Mouse (Mus musculus) left cerebral cortex, postnatal 10 days (tissue): Measurements from ENCODE around the gene Itga6. TPM values are rescaled to one million over a fixed set of nuclear protein-coding genes. Genes with fewer than 3 reads are reported as not detected.

Experiments
- DNase-seq, 2 experiments: peaks; one replicate each; pipeline ENCODE4 v3.0.0; 2021 to 2022; ENCODE audit warnings: low spot score in 2 of 2, mixed read lengths in 1 of 2; ENCODE audit errors: extremely low spot score in 1 of 2
- intact Hi-C: fragments of 180-260 bp; cut with DNase I; formaldehyde crosslinking; loops from one replicate; pipeline ENCODE4 v1.15.1; 2025
- total RNA-seq, 2 experiments: library from RNA; stranded (reverse); gene quantifications; 2 replicates each; pipeline ENCODE4 v1.2.3; 2021

Itga6 gene
- total RNA-seq, 2 experiments from 2014 or later = 23.2 to 29.1 TPM

- no peak for DNase-seq
- intact Hi-C loops = no loop called here
Measured at GRCm38 (mm10) chr2:71868256-71868655, 122.8 kb downstream of the Itga6 start.

DNA sequence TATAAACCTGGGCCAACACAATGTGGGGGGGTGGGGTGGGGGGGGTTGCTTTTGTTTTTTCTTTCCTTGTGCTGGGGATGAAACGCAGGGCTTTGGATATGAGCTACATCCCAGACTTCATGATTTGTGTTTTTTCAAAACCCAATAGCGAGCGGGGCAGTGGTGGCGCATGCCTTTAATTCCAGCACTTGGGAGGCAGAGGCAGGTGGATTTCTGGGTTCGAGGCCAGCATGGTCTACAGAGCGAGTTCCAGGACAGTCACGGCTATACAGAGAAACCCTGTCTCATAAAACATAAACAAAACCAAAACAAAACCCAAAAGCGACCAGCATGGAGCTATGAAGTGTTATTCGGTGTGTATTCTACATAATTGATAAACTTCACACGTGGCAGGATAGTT, 126.7 kb downstream of the Itga6 start:
- intact Hi-C loops = no loop called here

DNA sequence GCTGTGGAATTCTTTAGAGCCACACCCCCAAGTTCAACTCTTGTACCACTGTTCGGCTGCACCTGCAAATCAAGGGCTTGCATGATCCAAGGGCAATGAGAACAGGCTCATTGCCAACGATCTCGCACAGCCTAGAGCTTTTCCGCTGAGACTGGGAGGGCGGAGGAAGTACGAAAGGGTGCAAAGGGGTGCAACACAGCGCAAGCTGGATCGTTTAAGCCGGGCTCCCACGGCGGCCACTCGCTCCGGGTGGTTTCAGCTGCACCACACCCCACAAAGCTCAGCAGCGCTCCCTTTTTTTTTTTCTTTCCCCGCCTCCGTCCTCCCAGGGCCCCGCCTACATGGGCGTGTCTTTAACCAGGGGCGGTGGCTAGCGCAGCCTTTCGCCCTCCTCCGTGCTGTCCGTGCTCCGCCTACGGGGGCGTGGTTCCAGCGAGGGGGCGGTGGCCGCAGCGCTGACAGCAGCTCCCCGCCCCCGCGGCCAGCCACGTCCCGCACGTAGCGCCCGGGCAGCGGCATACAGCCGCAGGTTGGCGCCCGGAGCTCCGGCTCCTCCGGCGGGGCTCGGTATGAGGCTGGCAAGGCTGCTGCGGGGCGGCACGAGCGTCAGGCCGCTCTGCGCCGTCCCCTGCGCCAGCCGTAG, 127.5 kb downstream of the Itga6 start, which contains the start of gene Pdk1:
Gene Pdk1 (plus strand): TSS at position 424 of the 643 bp plus-strand sequence.
- intact Hi-C loops = no loop called here
- DNase-seq = peak; percentile 93 to 99

More for the DNA sequence above, 126.7 kb downstream of the Itga6 start:
- no peak for DNase-seq

DNA sequence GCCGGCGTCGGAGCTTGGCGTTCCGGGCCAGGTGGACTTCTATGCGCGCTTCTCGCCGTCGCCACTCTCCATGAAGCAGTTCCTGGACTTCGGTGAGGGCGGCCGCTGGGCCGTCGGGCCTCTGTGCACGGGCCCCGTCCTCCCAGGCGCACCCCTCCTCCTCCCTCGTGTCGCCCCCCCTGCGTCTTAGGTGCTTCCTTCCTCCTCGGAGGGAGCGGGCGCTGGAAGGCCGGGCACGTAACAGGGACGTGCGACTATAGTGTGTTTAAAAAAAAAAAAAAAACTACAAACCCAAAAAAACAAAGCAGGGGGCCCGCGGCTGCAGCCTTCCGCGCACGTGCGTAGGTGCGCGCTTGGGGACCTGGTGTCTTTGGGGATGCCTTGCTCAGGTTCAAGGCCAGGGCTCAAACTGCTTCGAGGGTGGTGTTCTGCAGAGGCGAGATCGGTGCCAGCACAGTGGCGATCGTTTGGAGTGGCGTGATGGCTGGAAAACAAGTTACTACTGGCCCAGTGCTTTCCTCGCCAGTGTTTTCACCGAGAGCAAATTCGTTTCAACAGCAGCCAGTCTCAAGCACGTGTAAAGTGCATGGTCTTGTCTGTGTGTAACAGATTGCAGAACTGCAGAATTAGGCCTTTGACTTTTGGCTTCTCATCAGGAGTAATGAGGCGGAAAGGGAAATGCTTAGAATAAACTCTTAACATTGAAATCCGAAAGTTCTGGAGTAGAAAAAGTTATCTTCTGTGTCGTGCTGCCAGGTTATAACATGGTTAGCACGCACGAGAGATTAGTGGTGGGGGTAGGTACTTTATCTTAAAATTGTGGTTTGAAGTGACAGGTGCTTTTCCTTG, 128.3 kb downstream of the Itga6 start:
- DNase-seq = peak; percentile 13 to 74
- intact Hi-C loops = no loop called here

DNA sequence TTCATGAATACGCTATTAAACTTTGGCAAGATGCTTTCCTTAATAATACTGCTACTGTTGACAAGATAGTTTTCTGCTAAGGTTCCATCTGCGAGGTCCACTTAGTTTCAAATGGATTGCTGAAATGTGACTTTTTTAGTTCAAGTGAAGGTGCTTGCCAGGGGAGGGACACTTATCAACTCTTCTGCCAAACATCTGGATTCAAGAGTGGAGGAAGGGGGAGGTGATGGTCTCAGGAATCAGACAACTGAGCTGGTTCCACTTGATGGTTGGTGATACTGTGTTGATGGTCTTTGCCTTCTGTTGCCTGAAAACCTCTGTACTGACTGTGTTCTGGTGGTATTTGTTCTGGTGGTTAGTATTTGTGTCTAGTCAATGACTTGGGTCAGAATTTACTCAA, 129.0 kb downstream of the Itga6 start:
- no peak for DNase-seq
- intact Hi-C loops = no loop called here

DNA sequence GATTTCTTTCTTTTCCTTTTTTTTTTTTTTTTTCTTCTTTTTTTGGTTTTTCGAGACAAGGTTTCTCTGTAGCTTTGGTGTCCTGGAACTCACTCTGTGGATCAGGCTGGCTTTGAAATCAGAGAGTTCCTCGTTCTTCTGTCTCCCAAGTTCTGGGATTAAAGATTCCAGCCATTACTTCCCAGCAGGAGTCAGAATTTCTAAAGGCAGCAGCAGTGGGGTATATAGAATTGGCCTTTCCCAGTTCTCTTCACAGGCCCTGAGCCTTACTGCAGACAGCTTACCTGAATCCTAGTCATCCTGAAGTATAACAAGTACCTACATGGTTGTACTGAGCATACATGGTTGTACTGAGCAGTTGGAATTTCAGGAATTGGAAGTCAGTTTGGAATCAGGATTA, 129.4 kb downstream of the Itga6 start:
- intact Hi-C loops = no loop called here

DNA sequence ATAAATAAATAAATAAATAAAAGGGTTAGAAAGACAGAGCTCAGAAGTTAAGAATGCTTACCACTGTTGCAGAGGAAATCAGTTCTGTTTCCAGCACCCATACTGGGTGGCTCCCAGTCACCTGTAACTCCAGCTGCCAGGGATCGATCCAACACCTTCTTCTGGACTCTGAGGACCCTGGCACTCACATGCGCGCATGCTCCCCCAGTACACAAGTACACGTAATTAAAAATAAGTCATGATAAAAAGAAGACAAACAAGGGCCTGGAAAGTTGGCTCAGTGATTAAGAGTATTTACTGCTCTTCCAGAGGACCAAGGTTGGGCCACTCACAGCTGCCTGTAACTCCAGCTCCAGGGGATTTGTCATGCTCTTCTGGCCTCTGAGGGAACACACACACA, 132.4 kb downstream of the Itga6 start:
- DNase-seq = no peak
- intact Hi-C loops = no loop called here

More for the DNA sequence above, 129.4 kb downstream of the Itga6 start:
- DNase-seq = no peak

GRCm38 (mm10) chr2:71878441-71878840, 133.0 kb downstream of the Itga6 start:
- intact Hi-C loops = no loop called here
- no peak for DNase-seq

- intact Hi-C loops = no loop called here
Measured at GRCm38 (mm10) chr2:71878943-71879342, 133.5 kb downstream of the Itga6 start.

GRCm38 (mm10) chr2:71882914-71883651, 137.7 kb downstream of the Itga6 start:
- peak in 1 of 2 experiments; percentile 17 for DNase-seq
- intact Hi-C loops = no loop called here

More at GRCm38 (mm10) chr2:71878943-71879342, 133.5 kb downstream of the Itga6 start:
- no peak for DNase-seq

GRCm38 (mm10) chr2:71887269-71887668, 141.9 kb downstream of the Itga6 start:
- DNase-seq = no peak
- intact Hi-C loops = no loop called here

GRCm38 (mm10) chr2:71888437-71888836, 143.0 kb downstream of the Itga6 start:
- intact Hi-C loops = no loop called here
- no peak for DNase-seq

DNA sequence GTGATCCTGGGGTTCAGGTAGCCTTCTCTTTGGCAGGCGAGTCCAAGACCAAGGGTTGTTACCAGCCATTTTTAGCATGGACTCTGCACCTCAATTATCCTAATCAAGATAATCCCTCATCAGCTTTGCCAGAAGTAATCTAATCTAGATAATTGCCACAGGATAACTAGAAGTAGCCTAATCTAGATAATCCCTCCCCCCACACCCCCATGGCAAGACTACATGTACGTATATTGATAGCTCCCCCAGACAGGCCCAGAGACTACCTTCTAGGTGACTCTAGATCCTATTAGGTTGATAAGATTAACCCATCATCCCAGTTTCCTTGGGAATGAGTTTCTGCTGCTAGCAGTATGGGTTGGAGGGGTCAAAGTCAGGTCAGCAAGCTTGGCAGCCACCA, 146.1 kb downstream of the Itga6 start:
- no peak for DNase-seq
- intact Hi-C loops = loop anchor here (10.0 kb wide), 1 partner anchor 143 kb away; no protein-coding TSS in a partner anchor

GRCm38 (mm10) chr2:71892741-71893349, 147.4 kb downstream of the Itga6 start:
- intact Hi-C loops = loop anchor here (10.0 kb wide), 1 partner anchor 142 kb away; no protein-coding TSS in a partner anchor
- no peak for DNase-seq

GRCm38 (mm10) chr2:71895596-71896286, 150.3 kb downstream of the Itga6 start:
- intact Hi-C loops = loop anchor here (10.0 kb wide), 1 partner anchor 139 kb away; no protein-coding TSS in a partner anchor
- DNase-seq = no peak

DNA sequence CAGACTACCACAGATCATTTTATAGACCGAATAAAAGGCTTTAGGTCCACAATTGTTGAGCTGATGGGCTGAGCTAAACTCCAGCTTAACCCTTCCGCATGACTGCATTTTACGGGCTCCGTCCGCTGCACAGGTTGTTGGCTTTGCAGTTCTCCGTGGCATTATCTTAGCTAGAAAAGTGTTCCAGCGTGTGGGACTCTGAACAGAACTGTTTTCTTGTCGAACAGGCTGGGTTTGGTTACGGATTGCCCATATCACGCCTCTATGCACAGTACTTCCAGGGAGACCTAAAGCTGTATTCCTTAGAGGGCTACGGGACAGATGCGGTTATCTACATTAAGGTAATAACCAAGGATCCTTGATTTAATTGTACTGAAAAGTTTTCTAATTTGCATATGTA, 152.0 kb downstream of the Itga6 start:
- intact Hi-C loops = loop anchor here (10.0 kb wide), 1 partner anchor 137 kb away; no protein-coding TSS in a partner anchor
- no peak for DNase-seq

DNA sequence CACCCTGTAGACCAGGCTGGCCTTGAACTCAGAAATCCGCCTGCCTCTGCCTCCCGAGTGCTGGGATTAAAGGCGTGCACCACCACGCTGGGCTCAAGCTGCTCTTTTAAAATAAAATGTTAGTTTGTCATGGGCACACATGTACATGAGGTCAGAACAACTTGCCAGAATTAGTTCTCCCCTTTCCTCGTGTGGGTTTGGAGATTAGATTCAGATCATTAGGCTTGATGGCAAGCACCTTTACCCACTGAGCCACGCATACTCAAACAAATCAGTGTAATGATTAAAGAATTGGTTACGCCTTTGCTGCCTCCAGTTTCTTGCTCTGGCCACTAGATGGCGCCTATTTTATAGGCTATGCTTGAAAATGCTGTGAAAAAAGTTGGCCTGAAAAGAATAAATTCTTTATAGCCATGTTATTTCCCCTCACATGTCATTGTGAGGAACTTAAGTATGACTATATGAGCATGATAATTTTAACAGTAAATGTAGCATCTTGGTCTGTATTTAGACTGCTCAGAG, 153.0 kb downstream of the Itga6 start:
- intact Hi-C loops = loop anchor here (2.0 to 10.0 kb wide), 2 partner anchors 56 to 136 kb away; no protein-coding TSS in a partner anchor
- peak in 1 of 2 experiments; percentile 23 for DNase-seq

GRCm38 (mm10) chr2:71899886-71900285, 154.5 kb downstream of the Itga6 start:
- intact Hi-C loops = loop anchor here (2.0 to 10.0 kb wide), 2 partner anchors 55 to 135 kb away; no protein-coding TSS in a partner anchor
- no peak for DNase-seq
